Mouse (Mus musculus) cerebellum, adult 8-10 months (tissue): ENCODE results near the gene Cyfip1.
A peak's percentile ranks its signal among the peaks of the same experiment; 100 is the strongest.

ENCODE experiments used
- DNase-seq: peaks from one replicate; pipeline ENCODE4 v3.0.0; 2022

Gene Cyfip1

GRCm38 (mm10) chr7:55841445-55841844, at the start of gene Cyfip1:
Gene Cyfip1, plus strand, starts transcription at chr7:55841745.
- no peak for DNase-seq

GRCm38 (mm10) chr7:55792280-55792679, 49.3 kb upstream of the Cyfip1 start:
- no peak for DNase-seq

DNA sequence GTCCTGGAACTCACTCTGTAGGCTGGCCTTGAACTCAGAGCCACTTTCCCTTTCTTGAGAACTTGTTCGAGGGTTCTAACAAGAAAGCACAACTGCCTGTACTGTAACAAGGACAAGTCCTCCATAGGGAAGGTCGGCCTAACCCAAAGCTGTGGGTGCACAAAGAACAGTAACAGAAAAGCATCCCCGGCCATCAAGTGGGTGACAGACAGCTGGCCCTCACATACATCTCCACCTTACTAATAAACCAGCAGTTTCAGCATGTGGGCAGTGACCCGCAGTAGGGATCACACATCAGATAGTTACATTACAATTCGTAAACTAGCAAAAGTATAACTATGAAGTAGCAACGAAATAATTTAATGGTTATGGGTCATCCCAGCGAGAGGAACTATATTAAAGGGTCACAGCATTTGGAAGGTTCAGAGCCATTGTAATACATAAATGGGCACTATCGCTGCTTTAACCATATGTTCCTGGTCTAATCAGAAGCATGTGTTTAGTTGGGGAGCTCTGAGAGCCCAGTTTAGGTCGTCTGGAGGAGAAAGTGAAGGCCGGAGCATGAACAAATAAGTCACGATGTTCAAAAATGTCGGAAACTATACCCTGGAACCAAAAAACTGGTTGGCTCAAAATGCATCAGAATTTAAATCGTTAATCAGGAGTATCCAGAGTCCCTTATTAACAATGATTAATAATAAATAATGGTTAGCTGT, 48.2 kb upstream of the Cyfip1 start:
- peak; percentile 10 for DNase-seq

DNA sequence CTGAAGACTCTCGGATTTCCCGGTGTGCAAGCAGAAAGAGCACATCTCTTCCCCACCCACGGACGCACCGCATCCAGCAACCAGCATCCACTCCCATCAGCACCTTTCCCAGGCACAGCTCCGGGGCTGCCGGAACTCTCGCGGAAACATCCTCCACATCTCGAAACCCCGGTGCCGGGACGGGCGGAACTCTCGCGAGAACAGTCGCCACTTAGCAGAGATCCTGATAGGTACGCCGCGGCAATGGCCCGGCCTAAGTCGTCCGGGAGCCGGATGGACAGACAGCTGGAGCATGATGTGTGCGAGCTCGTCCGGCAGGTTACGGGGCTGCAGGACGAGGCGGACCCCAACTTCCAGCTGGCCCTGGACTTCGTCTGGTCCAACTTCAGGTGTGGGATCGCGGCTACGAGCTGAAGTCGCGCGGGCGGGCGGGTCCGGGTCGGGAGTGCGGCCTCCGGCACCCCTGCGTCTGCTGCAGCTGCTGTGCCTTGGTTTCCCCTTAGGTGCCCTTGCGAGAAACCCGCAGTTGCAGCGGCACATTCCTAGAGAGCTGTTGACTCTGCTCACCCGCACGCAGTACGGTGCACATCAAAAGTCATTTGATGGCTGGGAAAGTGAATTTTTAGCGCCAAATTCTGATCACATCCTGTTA, 47.5 kb upstream of the Cyfip1 start, which contains the start of gene Tubgcp5:
Tubgcp5 (plus strand) TSS at position 203 of the 652 bp plus-strand sequence.
- DNase-seq = peak; percentile 95

GRCm38 (mm10) chr7:55799981-55800380, 41.6 kb upstream of the Cyfip1 start:
- no peak for DNase-seq

- DNase-seq = no peak
Observed at GRCm38 (mm10) chr7:55809967-55810366, 31.6 kb upstream of the Cyfip1 start.

GRCm38 (mm10) chr7:55824468-55824867, 17.1 kb upstream of the Cyfip1 start:
- no peak for DNase-seq

- no peak for DNase-seq
Observed at GRCm38 (mm10) chr7:55827551-55827950, 14.0 kb upstream of the Cyfip1 start.

GRCm38 (mm10) chr7:55836877-55837276, 4.7 kb upstream of the Cyfip1 start:
- no peak for DNase-seq

DNA sequence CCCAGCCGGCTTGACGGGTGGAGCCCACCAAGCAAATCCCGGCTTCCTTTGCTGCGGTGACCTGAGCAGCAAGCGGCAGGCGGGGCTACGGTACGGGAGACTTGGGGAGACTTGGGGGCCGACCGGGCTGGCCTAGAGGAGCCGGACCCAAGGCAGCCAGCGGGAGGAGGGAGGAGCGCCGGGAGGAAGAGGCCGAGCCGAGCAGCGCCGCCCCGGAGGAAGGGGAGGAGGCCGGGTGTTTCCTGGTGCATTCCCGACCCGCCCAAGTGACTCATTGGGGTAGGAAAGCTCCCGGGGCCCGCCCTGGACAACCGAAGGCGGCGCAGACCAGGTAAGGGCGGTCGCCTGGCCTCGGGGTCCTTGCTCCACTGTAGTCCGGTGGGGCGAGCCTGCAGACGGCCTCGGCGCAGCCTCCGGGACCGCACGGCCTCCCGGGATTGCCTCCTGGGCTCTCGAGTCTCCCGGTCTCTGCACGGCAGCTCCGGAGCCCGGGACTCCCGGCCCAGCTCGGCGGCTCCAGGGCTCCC, 495 bp downstream of the Cyfip1 start:
- peak; percentile 87 for DNase-seq

GRCm38 (mm10) chr7:55842504-55843152, 1.1 kb downstream of the Cyfip1 start:
- peak; percentile 24 for DNase-seq

DNA sequence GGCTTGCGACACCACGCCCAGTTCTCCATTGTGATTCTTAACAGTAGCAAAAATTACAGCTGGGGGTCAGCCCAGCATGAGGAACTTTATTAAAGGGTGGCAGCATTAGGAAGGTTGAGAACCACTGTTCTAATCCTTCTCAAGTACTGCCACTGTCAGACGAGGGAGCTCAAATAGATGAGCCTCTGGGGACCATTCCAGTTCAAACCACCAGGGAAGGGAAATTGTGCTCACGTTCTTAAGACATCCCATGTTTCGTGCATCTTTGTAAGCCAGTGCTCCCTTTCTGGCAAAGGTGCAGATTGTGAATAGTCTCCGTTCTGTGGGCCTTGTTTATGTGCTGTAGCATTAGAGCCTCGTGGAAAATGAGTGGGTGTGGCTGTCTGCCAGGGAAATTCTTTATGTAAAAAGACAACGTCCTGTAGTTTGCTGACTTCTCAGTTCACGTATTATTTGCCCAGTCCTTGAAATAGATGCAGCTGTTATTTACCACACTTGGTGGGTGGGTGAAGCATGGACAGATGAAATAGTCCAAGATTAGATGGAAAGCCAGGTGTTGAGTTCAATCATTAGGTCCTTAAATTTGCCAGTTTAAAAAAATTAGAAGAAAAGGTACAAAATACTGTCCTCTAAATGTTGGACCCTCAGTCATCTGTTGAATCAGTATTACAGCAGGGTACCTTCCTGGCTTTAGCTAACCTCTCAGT, 5.2 kb downstream of the Cyfip1 start:
- no peak for DNase-seq

DNA sequence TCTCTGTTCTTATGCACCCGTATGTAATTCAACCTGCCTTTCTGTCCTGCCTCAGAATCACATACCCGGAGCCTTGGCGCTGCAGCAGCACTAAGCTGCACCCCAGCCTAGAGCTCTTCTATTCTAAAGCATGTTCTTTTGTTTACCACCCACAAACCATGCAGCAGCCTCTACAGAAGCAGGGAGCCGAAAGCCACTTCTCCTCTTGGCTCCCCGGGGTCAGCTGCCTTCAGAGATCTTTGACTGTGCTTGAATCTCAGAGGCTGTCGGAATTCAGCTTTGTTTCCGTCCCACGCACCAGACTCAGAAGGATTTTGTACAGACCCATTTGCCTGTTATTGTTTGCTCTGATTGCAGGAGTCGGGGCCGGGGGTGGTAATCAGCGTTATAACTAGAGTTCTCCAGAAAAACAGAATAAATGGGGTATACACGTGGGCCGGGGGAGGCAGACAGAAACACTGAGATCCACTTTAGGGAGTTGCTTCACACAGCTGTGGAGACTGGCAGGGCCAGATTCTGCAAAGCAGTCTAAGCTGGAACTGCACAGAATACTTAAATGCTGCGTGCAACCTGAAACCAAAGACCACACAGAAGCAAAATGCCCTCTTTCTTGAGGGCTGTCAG, 8.5 kb downstream of the Cyfip1 start:
- no peak for DNase-seq

GRCm38 (mm10) chr7:55852787-55853186, 11.2 kb downstream of the Cyfip1 start:
- no peak for DNase-seq

DNA sequence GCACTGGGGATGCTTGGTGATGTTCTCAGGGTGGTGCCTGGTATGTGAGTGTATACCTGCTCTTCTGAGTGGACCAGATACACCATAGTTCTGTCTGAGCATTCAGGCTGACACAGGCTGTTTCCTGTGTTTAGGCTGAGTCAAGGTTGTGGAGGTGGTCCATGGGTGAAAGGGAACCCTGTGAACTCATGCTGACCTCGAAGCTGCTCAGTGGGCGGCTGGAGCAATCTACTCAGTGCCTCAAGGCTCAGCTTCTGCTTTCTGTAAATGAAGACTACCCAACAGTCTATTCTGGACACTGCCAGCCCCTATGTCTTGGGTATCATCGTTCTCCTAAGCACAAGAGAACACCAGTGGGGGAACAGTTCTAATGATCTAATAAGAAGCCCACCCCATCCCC, 14.1 kb downstream of the Cyfip1 start:
- DNase-seq = no peak

GRCm38 (mm10) chr7:55856741-55857140, 15.2 kb downstream of the Cyfip1 start:
- DNase-seq = no peak

DNA sequence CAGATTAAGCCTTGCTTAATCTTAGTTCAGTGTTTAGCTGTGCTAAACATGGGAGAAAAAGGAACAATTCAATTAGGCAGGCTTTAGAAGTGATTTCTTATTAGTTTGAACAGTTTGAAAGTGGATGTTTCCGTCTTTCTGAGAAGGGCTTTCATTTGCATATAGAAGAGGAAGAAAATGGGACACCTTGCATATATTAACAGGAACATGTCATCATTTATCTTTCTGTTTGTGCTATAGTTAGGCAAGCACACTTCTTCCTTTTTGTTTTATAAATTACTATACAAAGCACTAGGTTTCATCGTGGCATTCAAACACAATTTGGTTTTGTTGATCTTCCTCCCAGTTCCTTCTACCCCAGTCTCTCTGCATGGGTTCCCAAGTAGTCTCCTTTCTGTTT, 16.2 kb downstream of the Cyfip1 start:
- DNase-seq = no peak

DNA sequence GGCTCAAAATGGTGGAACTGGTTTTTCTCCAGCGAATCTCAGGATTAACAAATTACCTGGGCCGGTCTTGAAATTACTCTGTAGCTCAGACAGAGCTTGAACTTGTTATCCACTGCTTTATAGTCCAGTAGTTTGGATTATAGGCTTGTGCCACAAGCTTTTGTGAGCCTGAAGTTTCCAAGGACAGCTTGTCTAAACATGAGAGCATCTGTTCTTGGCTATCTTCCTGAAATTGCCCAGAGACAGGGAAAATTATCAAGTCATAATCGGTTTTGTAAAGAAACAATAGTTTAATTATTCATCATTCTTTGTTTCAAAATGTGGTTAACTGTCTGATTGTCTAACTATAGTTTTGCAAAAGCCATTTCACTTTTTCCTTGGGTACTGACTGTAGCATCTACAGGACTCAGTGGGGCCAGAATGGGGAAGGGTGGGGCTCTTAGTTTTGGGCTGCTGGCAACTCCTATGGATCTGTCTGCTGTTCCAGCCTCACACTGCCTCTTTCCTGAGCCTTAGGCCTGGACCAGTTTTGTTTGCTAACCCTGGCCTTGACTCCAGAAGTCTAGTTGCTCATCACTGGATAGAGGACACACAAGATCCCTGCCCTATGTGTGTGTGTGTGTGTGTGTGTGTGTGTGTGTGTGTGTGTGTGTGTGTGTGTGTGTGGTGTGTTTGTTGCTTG, 17.4 kb downstream of the Cyfip1 start:
- DNase-seq = no peak

- no peak for DNase-seq
Observed at GRCm38 (mm10) chr7:55859518-55859872, 17.9 kb downstream of the Cyfip1 start.

DNA sequence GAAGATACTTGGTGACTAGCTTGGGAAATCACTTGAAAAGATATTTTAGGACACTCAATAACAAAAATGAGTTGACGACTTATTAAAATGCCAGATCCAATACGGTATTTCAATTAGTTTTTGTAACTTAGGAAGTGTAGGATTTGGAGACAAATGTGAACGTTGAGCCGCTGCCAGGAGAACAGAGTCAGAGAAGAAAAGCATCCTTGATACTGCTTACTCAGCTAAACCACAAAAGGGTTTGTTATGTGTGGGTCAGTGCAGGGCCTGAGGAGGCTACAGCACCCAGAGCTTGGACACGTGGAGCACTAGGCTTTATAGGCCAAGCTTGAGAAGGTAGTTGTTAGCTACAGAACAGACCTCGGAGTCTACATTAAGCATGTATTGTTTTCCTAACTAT, 18.4 kb downstream of the Cyfip1 start:
- DNase-seq = no peak

DNA sequence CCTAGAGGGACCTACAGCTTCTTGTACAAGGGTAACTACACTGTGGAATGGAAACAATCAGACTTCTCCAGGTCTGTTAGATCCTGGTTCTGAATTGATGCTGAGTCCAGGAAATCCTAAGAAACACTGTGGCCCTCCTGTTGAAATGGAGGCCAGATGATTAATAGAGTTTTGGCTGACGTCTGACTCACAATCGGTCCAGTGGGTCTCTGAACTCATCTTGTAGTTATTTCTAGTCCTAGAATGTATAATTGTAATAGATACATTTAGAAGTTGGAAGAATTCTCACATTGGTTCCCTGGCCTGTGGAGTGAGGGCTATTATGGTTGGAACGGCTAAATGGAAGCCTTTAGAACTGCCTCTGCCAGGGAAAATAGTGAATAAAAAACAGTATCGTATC, 19.6 kb downstream of the Cyfip1 start:
- no peak for DNase-seq

GRCm38 (mm10) chr7:55865044-55865443, 23.5 kb downstream of the Cyfip1 start:
- no peak for DNase-seq
